Mouse (Mus musculus) E14TG2a.4 (cell line): ENCODE measurements around the gene Gm20388.
A peak's percentile ranks its signal among the peaks of the same experiment; 100 is the strongest.
"Not testable (repeated sequence)": the region's sequence is repeated elsewhere in the genome, so short reads cannot be mapped to it uniquely, and the experiment has no call there.

Experiments
- H3K27me3 ChIP-seq: 2 replicates; pipeline ENCODE4 v1.6.1; 2014; ENCODE audit warnings: low read length, control low read depth; ENCODE audit not compliant: insufficient read depth
- H3K36me3 ChIP-seq: 2 replicates; pipeline ENCODE4 v1.6.1; 2014; ENCODE audit warnings: low read length, control low read depth; ENCODE audit not compliant: insufficient read depth
- H3K4me1 ChIP-seq: replicated peaks from 2 replicates; pipeline ENCODE4 v1.6.1; 2014; ENCODE audit warnings: low read depth, low read length, control low read depth
- H3K4me3 ChIP-seq: replicated peaks from 2 replicates; pipeline ENCODE4 v1.5.1; 2014; ENCODE audit warnings: mild to moderate bottlenecking, low read length
- H3K9me3 ChIP-seq: 2 replicates; pipeline ENCODE4 v1.6.1; 2014; ENCODE audit warnings: low read length, control low read depth
- CTCF ChIP-seq: conservative IDR thresholded peaks from 2 replicates; pipeline ENCODE4 v1.5.1; 2014; ENCODE audit warnings: low read length
- NANOG ChIP-seq: IDR thresholded peaks from 2 replicates; pipeline ENCODE4 v1.6.1; 2014; ENCODE audit warnings: borderline replicate concordance, low read length, mixed read lengths
- POU5F1 ChIP-seq: IDR thresholded peaks from 2 replicates; pipeline ENCODE4 v1.6.1; 2014; ENCODE audit warnings: low read length, borderline replicate concordance

Gene Gm20388

GRCm38 (mm10) chr8:123536990-123537380 lies 3626.3 kb downstream of the Gm20388 start:
- Histone ChIP-seq H3K36me3 (peaks cover 48% of the 10 kb centered on the region), H3K27me3 (peaks cover 41% of the 10 kb centered on the region), H3K4me3 (no peak overlapping the region), H3K9me3 (no peaks in the 10 kb centered on the region), H3K4me1 (peaks cover 8% of the 10 kb centered on the region)
- no peak for TF ChIP-seq NANOG
- TF ChIP-seq CTCF = no peak
- no peak for TF ChIP-seq POU5F1

- H3K9me3 ChIP-seq, H3K4me3 ChIP-seq, H3K4me1 ChIP-seq: not testable (repeated sequence)
- Histone ChIP-seq H3K27me3 (peaks cover 38% of the 10 kb centered on the region), H3K36me3 (peaks cover 41% of the 10 kb centered on the region)
These were observed 3627.0 kb downstream of the Gm20388 start for GRCm38 (mm10) chr8:123537641-123538040.

- H3K4me1 ChIP-seq, H3K36me3 ChIP-seq, H3K4me3 ChIP-seq, H3K9me3 ChIP-seq, H3K27me3 ChIP-seq: not testable (repeated sequence)
These were observed 3653.6 kb downstream of the Gm20388 start for GRCm38 (mm10) chr8:123564221-123564620.

- H3K27me3 ChIP-seq, H3K9me3 ChIP-seq, H3K4me1 ChIP-seq, H3K36me3 ChIP-seq, H3K4me3 ChIP-seq: not testable (repeated sequence)
These were observed 3664.7 kb downstream of the Gm20388 start for GRCm38 (mm10) chr8:123575386-123575785.

GRCm38 (mm10) chr8:123600666-123601172 lies 3690.1 kb downstream of the Gm20388 start:
- not testable (repeated sequence) for H3K9me3 ChIP-seq, H3K4me1 ChIP-seq, H3K36me3 ChIP-seq, H3K27me3 ChIP-seq
- H3K4me3 ChIP-seq = 0 out of 2 replicates have a peak overlapping the region, but pooled peaks have one; percentile 30

- H3K36me3 ChIP-seq, H3K4me3 ChIP-seq, H3K4me1 ChIP-seq, H3K9me3 ChIP-seq, H3K27me3 ChIP-seq: not testable (repeated sequence)
These were observed 3690.8 kb downstream of the Gm20388 start for GRCm38 (mm10) chr8:123601457-123601856.

- not testable (repeated sequence) for H3K4me3 ChIP-seq, H3K9me3 ChIP-seq, H3K36me3 ChIP-seq, H3K27me3 ChIP-seq, H3K4me1 ChIP-seq
These were observed 3702.0 kb downstream of the Gm20388 start for GRCm38 (mm10) chr8:123612652-123613051.

GRCm38 (mm10) chr8:123623523-123623922 lies 3712.9 kb downstream of the Gm20388 start:
- Histone ChIP-seq H3K4me1 (peaks cover 13% of the 10 kb centered on the region), H3K27me3 (peaks cover 33% of the 10 kb centered on the region)
- not testable (repeated sequence) for H3K36me3 ChIP-seq, H3K9me3 ChIP-seq, H3K4me3 ChIP-seq

GRCm38 (mm10) chr8:123624274-123624673 lies 3713.6 kb downstream of the Gm20388 start:
- Histone ChIP-seq H3K4me1 (peaks cover 16% of the 10 kb centered on the region), H3K9me3 (no peaks in the 10 kb centered on the region), H3K36me3 (no peaks in the 10 kb centered on the region), H3K4me3 (no peak overlapping the region), H3K27me3 (peaks cover 34% of the 10 kb centered on the region)
- TF ChIP-seq NANOG (no peak), POU5F1 (no peak), CTCF (no peak)

GRCm38 (mm10) chr8:123624702-123625101 lies 3714.1 kb downstream of the Gm20388 start:
- Histone ChIP-seq H3K27me3 (peaks cover 38% of the 10 kb centered on the region), H3K9me3 (no peaks in the 10 kb centered on the region), H3K36me3 (no peaks in the 10 kb centered on the region), H3K4me3 (no peak overlapping the region), H3K4me1 (peaks cover 20% of the 10 kb centered on the region)
- TF ChIP-seq CTCF = no peak

GRCm38 (mm10) chr8:123625717-123626116 lies 3715.1 kb downstream of the Gm20388 start:
- Histone ChIP-seq H3K36me3 (no peaks in the 10 kb centered on the region), H3K9me3 (no peaks in the 10 kb centered on the region), H3K4me3 (no peak overlapping the region), H3K4me1 (peaks cover 20% of the 10 kb centered on the region), H3K27me3 (peaks cover 40% of the 10 kb centered on the region)
- TF ChIP-seq NANOG (no peak), CTCF (no peak), POU5F1 (no peak)
